Comparison of ENCODE assay signal across 9 mouse cellular contexts in the genomic region with DNA sequence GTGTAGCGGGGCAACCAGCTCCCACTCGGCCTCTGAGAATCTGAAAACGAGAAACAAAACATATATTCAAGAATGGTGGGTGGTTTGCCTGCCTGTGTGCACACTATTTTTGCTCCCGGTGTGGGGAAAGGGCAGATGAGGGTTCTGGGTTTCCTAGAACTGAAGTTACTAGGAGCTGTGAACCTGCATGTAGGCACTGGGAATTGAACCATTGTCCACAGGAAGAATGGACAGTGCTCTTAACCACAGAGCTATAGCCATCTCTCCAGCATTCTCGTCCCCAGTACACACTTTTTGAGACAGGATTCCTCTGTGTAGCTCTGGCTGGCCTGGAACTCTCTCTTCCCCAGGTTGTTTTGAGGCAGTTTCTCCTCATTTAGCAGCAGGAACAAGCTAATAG. TPM values are rescaled to one million over a fixed set of nuclear protein-coding genes. Genes with fewer than 3 reads are reported as not detected.
DNase-seq lines count a peak whose midpoint lies in the region; ATAC-seq and TF ChIP-seq lines count a peak whose summit lies in the region.
"Had no signal": no experiment of that assay in that cellular context is flagged by ENCODE, and none has a peak within 500 bp of the region (broad histone marks: within the 10 kb centered on the region; RNA-seq: fewer than 3 reads in every experiment).

No protein-coding gene starts in this region.

- no peaks in the 10 kb centered on the region for H3K9me3 ChIP-seq in forebrain, postnatal 0 days (ENCODE audit: low read length)
- H3K9me3 ChIP-seq in liver, embryonic 14.5 days (ENCODE audit: control insufficient read depth, low read length) = no peaks in the 10 kb centered on the region

- H3K4me3 ChIP-seq in testis, adult 2 months (ENCODE audit: control insufficient read depth, low read depth, low read length) = no peak overlapping the region
- H3K4me3 ChIP-seq in forebrain, postnatal 0 days (ENCODE audit: low read depth, low read length) = peak overlapping the region; percentile 46
- no peak overlapping the region for H3K4me3 ChIP-seq in liver, embryonic 14.5 days (ENCODE audit: insufficient read depth in 1 of 2, low read depth in 2 of 2, low read length in 2 of 2)

- H3K9ac ChIP-seq in forebrain, postnatal 0 days = peak overlapping the region; percentile 75
- H3K9ac ChIP-seq in liver, embryonic 14.5 days (replicated peaks) = no peak overlapping the region

- no peak for DNase-seq in testis, postnatal 10 days (ENCODE audit: low spot score)
- no peak for DNase-seq in forebrain, postnatal 0 days
- DNase-seq in liver, embryonic 14.5 days (ENCODE audit: low read depth in 3 of 3, low spot score in 3 of 3) = no peak
- DNase-seq in urinary bladder, adult 2 months (ENCODE audit: low spot score) = no peak
- DNase-seq in gastrocnemius, postnatal 10 days = no peak
- DNase-seq in natural killer cell, adult 2 months (ENCODE audit: low spot score in 2 of 2) = no peak

- WGBS in forebrain, postnatal 0 days = 38% methylated on average over 5 of the region's 5 CpGs
- WGBS in liver, embryonic 14.5 days (ENCODE audit: insufficient replicate concordance) = 33% methylated on average over 5 of the region's 5 CpGs

- no peak for TF ChIP-seq EP300 in liver, embryonic 14.5 days (IDR thresholded peaks at IDR 0.05; ENCODE audit: low read depth)

- TF ChIP-seq CTCF in testis, adult 2 months (IDR thresholded peaks at IDR 0.05; ENCODE audit: control insufficient read depth, insufficient read depth, insufficient replicate concordance, low read depth, low read length) = no peak
- TF ChIP-seq CTCF in forebrain, postnatal 0 days (IDR thresholded peaks at IDR 0.05; ENCODE audit: low read depth) = no peak
- TF ChIP-seq CTCF in liver, embryonic 14.5 days (IDR thresholded peaks at IDR 0.05; ENCODE audit: low read depth) = no peak

- no peak for ATAC-seq in forebrain, postnatal 0 days
- no peak for ATAC-seq in liver, embryonic 14.5 days (ENCODE audit: insufficient read depth)

- peaks cover 6% of the 10 kb centered on the region; the same call in 1 of the 2 replicates for H3K4me1 ChIP-seq in testis, adult 2 months (ENCODE audit: control insufficient read depth, insufficient read depth, low read length)
- peaks cover 8% of the 10 kb centered on the region for H3K4me1 ChIP-seq in forebrain, postnatal 0 days (ENCODE audit: insufficient read depth)
- peaks cover 7 to 33% of the 10 kb centered on the region in 2 experiments for H3K4me1 ChIP-seq in liver, embryonic 14.5 days (replicated peaks; ENCODE audit: control insufficient read depth in 2 of 2, insufficient read depth in 2 of 2, low read length in 1 of 2)

- TF ChIP-seq POLR2A in testis, adult 2 months (IDR thresholded peaks at IDR 0.05; ENCODE audit: control insufficient read depth, low read depth, low read length) = no peak

- peak overlapping the region; percentile 89 for H3K4me2 ChIP-seq in forebrain, postnatal 0 days (ENCODE audit: low read depth)
- H3K4me2 ChIP-seq in liver, embryonic 14.5 days (ENCODE audit: low read depth) = peak overlapping the region; percentile 71

- no peaks in the 10 kb centered on the region for H3K36me3 ChIP-seq in testis, adult 2 months (ENCODE audit: control insufficient read depth, insufficient read depth, low read length)
- H3K36me3 ChIP-seq in forebrain, postnatal 0 days (ENCODE audit: insufficient read depth) = peaks cover 4% of the 10 kb centered on the region; the same call in 1 of the 2 replicates
- no peaks in the 10 kb centered on the region for H3K36me3 ChIP-seq in liver, embryonic 14.5 days (replicated peaks; ENCODE audit: control insufficient read depth, insufficient read depth, low read depth)

- H3K27ac ChIP-seq in testis, adult 2 months (ENCODE audit: control insufficient read depth, insufficient read depth, low read depth, low read length) = peak overlapping the region; percentile 22; the same call in 1 of the 2 replicates
- no peak overlapping the region for H3K27ac ChIP-seq in forebrain, postnatal 0 days (ENCODE audit: low read depth, low read length)
- H3K27ac ChIP-seq in liver, embryonic 14.5 days = no peak overlapping the region

- H3K27me3 ChIP-seq in testis, adult 2 months (ENCODE audit: control insufficient read depth, insufficient read depth, low read length) = no peaks in the 10 kb centered on the region
- no peaks in the 10 kb centered on the region; the same call in 1 of the 2 replicates for H3K27me3 ChIP-seq in forebrain, postnatal 0 days (ENCODE audit: insufficient read depth, low read length)
- H3K27me3 ChIP-seq in liver, embryonic 14.5 days (ENCODE audit: control insufficient read depth, insufficient read depth, low read length) = no peaks in the 10 kb centered on the region

RNA-seq across cellular contexts. Expression of gene Hsd17b11, which starts 0.8 kb away (rescaled TPM):
- polyA plus RNA-seq in testis, adult 2 months (2012; rRNA removed) = 5.1 and 5.5 TPM in 2 replicates
- total RNA-seq in forebrain, postnatal 0 days (2014; rRNA removed) = 10.9 and 15.8 TPM in 2 replicates
- polyA plus RNA-seq in forebrain, postnatal 0 days (2015; fragmentation: Nextera tagmentation; extraction: Ambion mirVana) = 3.2 and 4.6 TPM in 2 replicates
- polyA plus RNA-seq in liver, embryonic 14.5 days (2012; rRNA removed) = 6.1 and 7.9 TPM in 2 replicates
- polyA plus RNA-seq in liver, embryonic 14.5 days (2014; fragmentation: Nextera tagmentation; extraction: Ambion mirVana) = 1.9 and 2.6 TPM in 2 replicates
- 77.1 and 90.8 TPM in 2 replicates for polyA plus RNA-seq in urinary bladder, adult 2 months (2012; rRNA removed)
- total RNA-seq in gastrocnemius, postnatal 10 days (2021) = 10 to 100 TPM; 15.4 to 17.7 TPM

RNA-seq across cellular contexts. Expression of gene Nudt9, which starts 23.5 kb away (rescaled TPM):
- polyA plus RNA-seq in testis, adult 2 months (2012; rRNA removed) = 170 and 195 TPM in 2 replicates
- 50.3 and 55.3 TPM in 2 replicates for total RNA-seq in forebrain, postnatal 0 days (2014; rRNA removed)
- polyA plus RNA-seq in forebrain, postnatal 0 days (2015; fragmentation: Nextera tagmentation; extraction: Ambion mirVana) = 72.4 and 73.8 TPM in 2 replicates
- polyA plus RNA-seq in liver, embryonic 14.5 days (2012; rRNA removed) = 34.5 and 48.1 TPM in 2 replicates
- polyA plus RNA-seq in liver, embryonic 14.5 days (2014; fragmentation: Nextera tagmentation; extraction: Ambion mirVana) = 73.8 and 74.8 TPM in 2 replicates
- polyA plus RNA-seq in urinary bladder, adult 2 months (2012; rRNA removed) = 50.6 and 55.6 TPM in 2 replicates
- 10 to 100 TPM; 43.7 to 48.9 TPM for total RNA-seq in gastrocnemius, postnatal 10 days (2021)

RNA-seq across cellular contexts. Expression of gene Hsd17b13, which starts 45.3 kb away (rescaled TPM):
- polyA plus RNA-seq in testis, adult 2 months (2012; rRNA removed) = 0.12 TPM in 2 replicates
- not detected in 2 replicates for total RNA-seq in forebrain, postnatal 0 days (2014; rRNA removed)
- 0.16 and 0.21 TPM in 2 replicates for polyA plus RNA-seq in forebrain, postnatal 0 days (2015; fragmentation: Nextera tagmentation; extraction: Ambion mirVana)
- 3.2 and 5.3 TPM in 2 replicates for polyA plus RNA-seq in liver, embryonic 14.5 days (2012; rRNA removed)
- polyA plus RNA-seq in liver, embryonic 14.5 days (2014; fragmentation: Nextera tagmentation; extraction: Ambion mirVana) = 8.3 and 10.9 TPM in 2 replicates
- polyA plus RNA-seq in urinary bladder, adult 2 months (2012; rRNA removed) = 1.4 and 1.7 TPM in 2 replicates
- total RNA-seq in gastrocnemius, postnatal 10 days (2021) = under 1 TPM in 1 of 2 experiments, not detected in 1; 0.34 TPM
- total RNA-seq: adrenal gland, adult 18-20 months had no signal

RNA-seq across cellular contexts. Expression of gene Gm17660, which starts 54.9 kb away (rescaled TPM):
- polyA plus RNA-seq in testis, adult 2 months (2012; rRNA removed) = 0.26 and 0.62 TPM in 2 replicates
- total RNA-seq in forebrain, postnatal 0 days (2014; rRNA removed) = not detected in 2 replicates
- 0.52 and 1.1 TPM in 2 replicates for polyA plus RNA-seq in forebrain, postnatal 0 days (2015; fragmentation: Nextera tagmentation; extraction: Ambion mirVana)
- polyA plus RNA-seq in liver, embryonic 14.5 days (2012; rRNA removed) = not detected in 2 replicates
- not detected in 2 replicates for polyA plus RNA-seq in liver, embryonic 14.5 days (2014; fragmentation: Nextera tagmentation; extraction: Ambion mirVana)
- not detected in 2 replicates for polyA plus RNA-seq in urinary bladder, adult 2 months (2012; rRNA removed)
- not detected for total RNA-seq in gastrocnemius, postnatal 10 days (2021)
- total RNA-seq: adrenal gland, adult 18-20 months had no signal
- polyA plus RNA-seq: gonadal fat pad, adult 2 months had no signal
